Mouse (Mus musculus): Measurements from ENCODE around the gene Auts2. TPM values are rescaled to one million over a fixed set of nuclear protein-coding genes. Genes with fewer than 3 reads are reported as not detected.

The Auts2 gene
- total and polyA plus RNA-seq, 3 experiments, result 16.9 to 35.7 (median 28.1) TPM

- TF ChIP-seq CTCF (IDR thresholded peaks at IDR 0.05), result no peak
- TF ChIP-seq EP300 (IDR thresholded peaks at IDR 0.05; ENCODE audit: insufficient read depth, low read depth, low read length), result no peak
- no peak for TF ChIP-seq POLR2A (IDR thresholded peaks at IDR 0.05; ENCODE audit: insufficient read depth, low read depth, low read length)
- Histone ChIP-seq H3K27me3 (ENCODE audit: control insufficient read depth, insufficient read depth, low read length) (no peaks in the 10 kb centered on the region), H3K36me3 (ENCODE audit: control insufficient read depth, insufficient read depth, low read length) (no peaks in the 10 kb centered on the region; the same call in none of the 2 replicates), H3K27ac (no peak overlapping the region), H3K9ac (ENCODE audit: low read depth, low read length) (no peak overlapping the region), H3K79me2 (replicated peaks; ENCODE audit: control insufficient read depth, insufficient read depth, low read length) (no peaks in the 10 kb centered on the region), H3K4me3 (no peak overlapping the region), H3K4me1 (ENCODE audit: control insufficient read depth, insufficient read depth, low read length) (no peaks in the 10 kb centered on the region; the same call in none of the 2 replicates)
- intact Hi-C loops (cut with DNase I), result no loop called here
- 62% methylated on average over 2 of the region's 2 CpGs for WGBS
- no peak for DNase-seq
These were observed 134.1 kb downstream of the Auts2 start for GRCm38 (mm10) chr5:132408892-132409575.

DNA sequence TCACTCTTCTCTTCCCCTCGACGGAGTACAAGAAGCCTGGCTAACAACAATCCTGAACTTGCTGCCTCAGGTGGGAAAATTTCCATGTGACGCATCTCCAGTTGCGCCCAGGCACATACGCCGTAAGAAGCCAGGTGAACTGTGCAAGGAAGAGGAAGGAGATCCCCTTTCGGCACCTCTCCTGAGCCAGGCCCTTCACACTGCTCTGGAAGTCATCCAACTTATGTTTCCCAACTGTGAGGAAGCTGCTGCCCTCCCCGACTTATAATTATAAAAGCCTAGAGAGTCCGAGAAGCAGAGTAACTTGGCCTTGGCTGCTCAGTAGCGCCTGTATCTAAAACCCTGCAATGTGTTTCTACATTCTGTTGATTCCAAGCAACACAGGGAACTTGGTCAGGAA is 142.6 kb downstream of the Auts2 start:
- intact Hi-C loops (cut with DNase I), result no loop called here
- WGBS, result 46% methylated on average over 10 of the region's 10 CpGs

DNA sequence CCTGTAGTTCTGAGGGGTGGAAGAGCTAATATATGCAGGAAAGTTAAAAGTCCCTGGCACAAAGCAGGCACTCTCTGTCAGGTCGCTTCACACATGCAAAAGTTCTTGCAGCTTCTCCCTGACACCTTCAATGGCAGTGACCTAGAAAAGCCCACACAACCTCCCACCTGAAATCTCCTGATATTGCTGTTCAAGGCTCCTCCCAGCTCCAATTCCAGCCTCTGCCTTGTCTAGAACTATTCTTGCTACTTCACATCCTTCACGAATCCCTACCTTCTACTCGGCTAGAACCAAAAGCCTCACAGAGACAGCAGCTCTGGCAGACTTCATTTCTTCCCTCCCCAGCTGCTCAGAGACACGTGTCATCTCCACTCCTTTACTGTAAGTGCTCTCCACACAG is 143.7 kb downstream of the Auts2 start:
- TF ChIP-seq POLR2A (IDR thresholded peaks at IDR 0.05; ENCODE audit: insufficient read depth, low read depth, low read length), result no peak
- no peak for TF ChIP-seq CTCF (IDR thresholded peaks at IDR 0.05)
- no peak for TF ChIP-seq EP300 (IDR thresholded peaks at IDR 0.05; ENCODE audit: insufficient read depth, low read depth, low read length)
- H3K4me3 ChIP-seq, result no peak overlapping the region
- H3K79me2 ChIP-seq (replicated peaks; ENCODE audit: control insufficient read depth, insufficient read depth, low read length), result no peaks in the 10 kb centered on the region
- H3K27ac ChIP-seq, result no peak overlapping the region
- intact Hi-C loops (cut with DNase I), result no loop called here
- 72% methylated on average over 4 of the region's 4 CpGs for WGBS
- DNase-seq, result no peak
- peaks cover 5% of the 10 kb centered on the region for H3K4me1 ChIP-seq (ENCODE audit: control insufficient read depth, insufficient read depth, low read length)
- H3K9ac ChIP-seq (ENCODE audit: low read depth, low read length), result no peak overlapping the region
- no peaks in the 10 kb centered on the region; the same call in 1 of the 2 replicates for H3K36me3 ChIP-seq (ENCODE audit: control insufficient read depth, insufficient read depth, low read length)
- no peaks in the 10 kb centered on the region for H3K27me3 ChIP-seq (ENCODE audit: control insufficient read depth, insufficient read depth, low read length)

More for the DNA sequence above, 142.6 kb downstream of the Auts2 start:
- no peak overlapping the region for H3K4me3 ChIP-seq
- no peaks in the 10 kb centered on the region for H3K27me3 ChIP-seq (ENCODE audit: control insufficient read depth, insufficient read depth, low read length)
- TF ChIP-seq EP300 (IDR thresholded peaks at IDR 0.05; ENCODE audit: insufficient read depth, low read depth, low read length) (no peak), CTCF (IDR thresholded peaks at IDR 0.05) (no peak), POLR2A (IDR thresholded peaks at IDR 0.05; ENCODE audit: insufficient read depth, low read depth, low read length) (no peak)
- H3K79me2 ChIP-seq (replicated peaks; ENCODE audit: control insufficient read depth, insufficient read depth, low read length), result no peaks in the 10 kb centered on the region
- H3K9ac ChIP-seq (ENCODE audit: low read depth, low read length), result no peak overlapping the region
- H3K36me3 ChIP-seq (ENCODE audit: control insufficient read depth, insufficient read depth, low read length), result no peaks in the 10 kb centered on the region; the same call in 1 of the 2 replicates
- H3K27ac ChIP-seq, result no peak overlapping the region
- DNase-seq, result no peak
- H3K4me1 ChIP-seq (ENCODE audit: control insufficient read depth, insufficient read depth, low read length), result peaks cover 3% of the 10 kb centered on the region; the same call in 1 of the 2 replicates

DNA sequence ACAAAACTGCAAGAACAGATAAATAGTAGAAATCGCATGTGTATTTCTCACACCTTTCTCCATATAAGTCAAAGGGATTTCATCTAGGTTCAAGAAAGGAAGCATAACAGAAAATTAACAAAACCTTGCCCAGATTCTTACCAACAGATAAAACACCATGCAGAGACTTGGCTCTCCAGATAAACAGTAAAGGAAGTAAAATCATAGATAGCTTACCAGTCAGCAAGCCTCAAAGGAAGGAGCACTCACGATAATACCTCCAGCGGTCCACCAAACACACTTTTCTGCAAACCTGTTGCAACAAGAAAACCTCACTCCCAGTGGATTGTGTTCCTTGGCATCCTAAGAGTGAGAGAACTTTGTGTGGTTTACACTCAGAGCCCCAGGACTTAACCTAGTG is 147.2 kb downstream of the Auts2 start:
- 86% methylated on average over 3 of the region's 3 CpGs for WGBS
- H3K27ac ChIP-seq, result no peak overlapping the region
- TF ChIP-seq CTCF (IDR thresholded peaks at IDR 0.05) (no peak), POLR2A (IDR thresholded peaks at IDR 0.05; ENCODE audit: insufficient read depth, low read depth, low read length) (no peak), EP300 (IDR thresholded peaks at IDR 0.05; ENCODE audit: insufficient read depth, low read depth, low read length) (no peak)

GRCm38 (mm10) chr5:132394800-132395575 is 148.2 kb downstream of the Auts2 start:
- Histone ChIP-seq H3K9ac (ENCODE audit: low read depth, low read length) (no peak overlapping the region), H3K36me3 (ENCODE audit: control insufficient read depth, insufficient read depth, low read length) (no peaks in the 10 kb centered on the region; the same call in 1 of the 2 replicates), H3K27ac (no peak overlapping the region), H3K79me2 (replicated peaks; ENCODE audit: control insufficient read depth, insufficient read depth, low read length) (no peaks in the 10 kb centered on the region; the same call in 1 of the 2 replicates), H3K27me3 (ENCODE audit: control insufficient read depth, insufficient read depth, low read length) (no peaks in the 10 kb centered on the region), H3K4me3 (no peak overlapping the region), H3K4me1 (ENCODE audit: control insufficient read depth, insufficient read depth, low read length) (peaks cover 5% of the 10 kb centered on the region)
- intact Hi-C loops (cut with DNase I), result loop anchor here (5.0 kb wide), 1 partner anchor 147 kb away; the partner anchor contains the start of gene Auts2
- DNase-seq, result peak in 1 of 2 experiments; percentile 8
- WGBS, result 17% methylated on average over 6 of the region's 6 CpGs
- TF ChIP-seq EP300 (IDR thresholded peaks at IDR 0.05; ENCODE audit: insufficient read depth, low read depth, low read length), result no peak
- TF ChIP-seq POLR2A (IDR thresholded peaks at IDR 0.05; ENCODE audit: insufficient read depth, low read depth, low read length), result no peak
- TF ChIP-seq CTCF (IDR thresholded peaks at IDR 0.05), result no peak

More for the DNA sequence above, 147.2 kb downstream of the Auts2 start:
- Histone ChIP-seq H3K79me2 (replicated peaks; ENCODE audit: control insufficient read depth, insufficient read depth, low read length) (no peaks in the 10 kb centered on the region; the same call in 1 of the 2 replicates), H3K4me3 (no peak overlapping the region), H3K36me3 (ENCODE audit: control insufficient read depth, insufficient read depth, low read length) (no peaks in the 10 kb centered on the region; the same call in 1 of the 2 replicates), H3K9ac (ENCODE audit: low read depth, low read length) (no peak overlapping the region), H3K27me3 (ENCODE audit: control insufficient read depth, insufficient read depth, low read length) (no peaks in the 10 kb centered on the region), H3K4me1 (ENCODE audit: control insufficient read depth, insufficient read depth, low read length) (peaks cover 5% of the 10 kb centered on the region)
- intact Hi-C loops (cut with DNase I), result no loop called here
- DNase-seq, result no peak

Data from heart, adult 2 months (tissue).